Mouse (Mus musculus): ENCODE results near the gene Cdh20. TPM values are rescaled to one million over a fixed set of nuclear protein-coding genes. Genes with fewer than 3 reads are reported as not detected.

Cdh20 gene
- 1.4 and 1.7 TPM in 2 replicates for polyA plus RNA-seq (2016; fragmentation: Nextera tagmentation; extraction: Ambion mirVana)

DNA sequence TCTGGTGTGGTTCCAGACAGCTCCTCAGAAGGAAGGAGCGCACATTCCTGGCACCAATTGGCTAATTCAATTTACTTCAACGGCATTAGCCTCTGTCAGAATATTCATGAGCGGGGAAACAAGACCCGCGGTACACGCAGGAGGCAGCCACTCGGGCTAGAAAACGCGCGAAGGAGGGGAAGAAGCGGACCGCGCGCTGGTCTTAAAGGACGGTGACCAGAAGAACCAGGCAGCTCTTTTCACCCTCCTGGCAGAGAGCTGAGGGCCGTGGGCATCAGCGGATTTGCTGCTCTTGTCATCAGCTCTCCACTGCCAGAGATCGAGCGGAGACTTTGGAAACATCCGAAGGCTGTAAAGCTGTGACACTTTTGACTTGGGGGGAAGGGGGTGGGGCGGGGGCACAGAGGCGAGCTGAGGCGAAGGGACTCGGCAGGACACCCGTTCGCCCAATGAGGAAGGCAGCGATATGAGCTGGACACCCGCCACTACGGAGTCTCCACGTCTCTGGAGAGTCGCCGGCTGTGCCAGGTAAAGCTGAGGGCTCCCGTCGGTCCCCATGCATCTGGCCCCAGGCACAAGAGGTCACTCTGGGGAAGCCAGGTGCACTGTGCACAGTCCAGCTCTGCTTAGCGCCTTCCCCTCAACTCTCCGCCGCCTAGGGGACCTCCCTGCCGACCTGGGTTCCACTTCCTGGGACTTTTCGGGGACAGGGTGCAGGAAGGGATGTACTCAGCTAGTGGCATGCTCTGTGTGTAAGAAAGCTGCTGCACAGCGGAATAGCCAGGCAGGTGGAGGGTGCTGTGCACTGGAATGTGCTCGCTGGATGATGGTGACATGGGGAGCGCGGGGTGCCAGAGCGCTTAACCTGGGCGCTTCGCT is at the start of gene Cdh20:
Gene Cdh20, plus strand, starts transcription at position 159 of the 879 bp plus-strand sequence.
- no peaks in the 10 kb centered on the region for H3K9me3 ChIP-seq (replicated peaks)
- H3K36me3 ChIP-seq, result no peaks in the 10 kb centered on the region
- H3K27ac ChIP-seq (replicated peaks), result peak within 1 kb of the TSS; percentile 78
- under 1% methylated on average over 46 of the region's 46 CpGs for WGBS
- peaks cover 29% of the 10 kb centered on the region for H3K27me3 ChIP-seq (ENCODE audit: low read depth, poor library complexity, severe bottlenecking)
- DNase-seq (ENCODE audit: low spot score), result peak; percentile 60
- H3K4me3 ChIP-seq, result peak within 1 kb of the TSS; percentile 77
- H3K4me1 ChIP-seq, result peaks cover 27% of the 10 kb centered on the region

DNA sequence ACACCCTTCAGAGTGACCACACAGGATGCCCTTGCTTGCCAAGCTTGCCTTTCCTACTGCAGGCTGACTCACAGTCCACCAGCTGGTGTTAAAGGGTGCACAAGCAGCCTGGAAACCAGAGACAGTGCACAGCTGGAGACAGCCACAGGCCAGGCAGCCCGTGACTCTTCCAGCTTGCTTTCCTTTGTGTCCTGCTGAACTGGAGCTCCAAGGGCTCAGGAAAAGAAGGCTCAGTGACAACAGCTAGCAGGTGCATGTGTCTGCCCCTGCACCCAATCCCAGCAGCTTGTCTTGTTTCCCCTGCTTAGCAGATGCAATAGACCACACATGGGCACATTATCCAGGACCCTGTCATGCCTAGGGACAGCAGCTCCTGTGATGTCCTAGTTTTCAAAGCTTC is 21.5 kb upstream of the Cdh20 start:
- no peak overlapping the region for H3K4me3 ChIP-seq
- H3K9me3 ChIP-seq (replicated peaks), result no peaks in the 10 kb centered on the region
- H3K27me3 ChIP-seq (ENCODE audit: low read depth, poor library complexity, severe bottlenecking), result no peaks in the 10 kb centered on the region
- WGBS, result 0% methylated on average over 1 of the region's 1 CpGs
- peaks cover 21% of the 10 kb centered on the region for H3K4me1 ChIP-seq
- DNase-seq (ENCODE audit: low spot score), result peak; percentile 63
- no peaks in the 10 kb centered on the region for H3K36me3 ChIP-seq
- H3K27ac ChIP-seq (replicated peaks), result peak overlapping the region; percentile 71

DNA sequence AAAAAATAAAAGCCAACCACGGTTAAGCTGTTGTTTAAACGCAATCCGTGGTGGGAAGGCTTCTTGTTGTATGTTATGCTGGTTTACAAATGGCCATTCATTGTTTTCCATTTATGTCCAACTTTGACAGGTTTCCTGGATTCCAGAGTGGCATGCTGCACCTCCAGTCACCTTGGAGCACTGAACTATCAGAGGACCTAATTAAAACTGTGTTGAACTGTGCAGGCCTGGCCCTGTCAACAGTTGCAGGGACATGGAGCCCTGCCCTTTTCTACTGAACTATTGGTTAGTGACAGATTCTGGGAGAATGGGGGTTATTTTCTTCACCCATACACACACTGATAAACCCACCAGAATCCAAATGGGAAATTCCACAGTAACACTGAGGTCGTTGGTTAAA is 20.9 kb upstream of the Cdh20 start:
- no peaks in the 10 kb centered on the region for H3K36me3 ChIP-seq
- H3K9me3 ChIP-seq (replicated peaks), result no peaks in the 10 kb centered on the region
- H3K27ac ChIP-seq (replicated peaks), result 0 out of 2 replicates have a peak overlapping the region, but pooled peaks have one; percentile 10
- H3K27me3 ChIP-seq (ENCODE audit: low read depth, poor library complexity, severe bottlenecking), result no peaks in the 10 kb centered on the region
- H3K4me3 ChIP-seq, result no peak overlapping the region
- 58% methylated on average over 4 of the region's 4 CpGs for WGBS
- H3K4me1 ChIP-seq, result peaks cover 21% of the 10 kb centered on the region
- no peak for DNase-seq (ENCODE audit: low spot score)

DNA sequence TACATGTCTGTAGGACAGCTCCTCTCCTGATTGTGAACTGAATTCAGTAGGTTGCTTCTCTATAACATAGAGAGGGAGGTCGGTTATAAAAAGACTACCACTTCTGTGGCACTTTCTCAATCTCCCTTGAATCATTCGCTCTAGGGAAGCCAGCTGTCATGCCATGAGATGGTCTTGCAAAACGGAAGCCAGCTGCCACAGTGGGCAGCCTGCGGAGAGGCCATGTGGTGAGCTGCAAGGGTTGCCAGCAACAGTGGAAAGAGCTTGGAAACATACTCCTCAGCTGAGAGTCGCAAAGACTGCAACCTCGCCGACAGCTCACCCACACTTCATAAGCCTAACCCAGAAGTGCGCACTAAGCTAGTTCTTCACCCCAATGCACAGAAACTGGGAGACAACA is 13.8 kb upstream of the Cdh20 start:
- Histone ChIP-seq H3K4me3 (no peak overlapping the region), H3K27ac (replicated peaks) (no peak overlapping the region), H3K27me3 (ENCODE audit: low read depth, poor library complexity, severe bottlenecking) (no peaks in the 10 kb centered on the region), H3K9me3 (replicated peaks) (no peaks in the 10 kb centered on the region), H3K4me1 (no peaks in the 10 kb centered on the region), H3K36me3 (no peaks in the 10 kb centered on the region)
- 81% methylated on average over 8 of the region's 8 CpGs for WGBS
- no peak for DNase-seq (ENCODE audit: low spot score)

GRCm38 (mm10) chr1:104755896-104756295 is 12.4 kb upstream of the Cdh20 start:
- Histone ChIP-seq H3K4me1 (no peaks in the 10 kb centered on the region), H3K9me3 (replicated peaks) (no peaks in the 10 kb centered on the region), H3K27ac (replicated peaks) (no peak overlapping the region), H3K27me3 (ENCODE audit: low read depth, poor library complexity, severe bottlenecking) (no peaks in the 10 kb centered on the region), H3K4me3 (no peak overlapping the region), H3K36me3 (no peaks in the 10 kb centered on the region)
- DNase-seq (ENCODE audit: low spot score), result no peak
- WGBS, result 40% methylated on average over 4 of the region's 4 CpGs

DNA sequence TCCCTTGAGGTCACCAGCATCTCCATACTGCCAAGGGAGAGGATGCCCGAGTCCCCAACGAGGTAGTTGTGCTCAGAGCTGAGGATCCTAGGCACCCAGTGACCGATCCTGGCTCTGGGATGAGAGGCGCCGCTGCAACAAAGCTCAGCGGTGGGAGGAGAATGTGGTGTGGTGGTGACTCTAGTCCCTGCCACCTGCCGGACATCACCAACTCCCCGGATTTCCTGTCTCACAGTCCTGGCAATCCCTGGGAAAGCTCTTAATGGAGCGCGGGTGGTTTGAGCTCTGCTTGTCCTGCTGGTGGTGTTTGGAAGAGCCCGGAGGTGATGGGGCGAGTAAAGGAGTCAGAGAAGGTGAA is 900 bp downstream of the Cdh20 start:
- peak; percentile 66 for DNase-seq (ENCODE audit: low spot score)
- H3K4me1 ChIP-seq, result peaks cover 27% of the 10 kb centered on the region
- H3K9me3 ChIP-seq (replicated peaks), result no peaks in the 10 kb centered on the region
- WGBS, result 2% methylated on average over 12 of the region's 12 CpGs
- peak overlapping the region; percentile 77 for H3K4me3 ChIP-seq
- peaks cover 29% of the 10 kb centered on the region for H3K27me3 ChIP-seq (ENCODE audit: low read depth, poor library complexity, severe bottlenecking)
- H3K27ac ChIP-seq (replicated peaks), result peak overlapping the region; percentile 78
- H3K36me3 ChIP-seq, result no peaks in the 10 kb centered on the region

DNA sequence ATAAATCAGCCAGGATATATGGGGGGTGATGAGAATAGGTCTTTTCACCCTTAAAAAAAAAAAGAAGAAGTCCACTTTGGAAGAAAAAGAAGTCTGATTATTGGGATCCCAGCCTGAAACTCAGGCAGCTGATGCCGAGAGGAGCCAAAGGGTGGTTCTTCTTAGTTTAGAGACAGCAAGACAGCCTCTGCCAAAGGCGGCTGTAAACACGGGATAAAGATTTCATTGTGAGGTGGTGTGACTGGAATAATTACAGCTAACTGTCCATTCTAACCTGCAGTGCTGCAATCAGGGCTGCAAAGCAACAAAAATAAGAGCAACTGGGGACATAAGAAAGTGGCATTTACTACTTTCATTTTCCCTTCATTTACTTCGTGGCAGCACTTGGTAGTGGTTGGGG is 3.6 kb downstream of the Cdh20 start:
- 77% methylated on average over 4 of the region's 4 CpGs for WGBS
- Histone ChIP-seq H3K4me3 (no peak overlapping the region), H3K9me3 (replicated peaks) (no peaks in the 10 kb centered on the region), H3K27me3 (ENCODE audit: low read depth, poor library complexity, severe bottlenecking) (peaks cover 29% of the 10 kb centered on the region), H3K4me1 (peaks cover 27% of the 10 kb centered on the region), H3K27ac (replicated peaks) (no peak overlapping the region), H3K36me3 (no peaks in the 10 kb centered on the region)
- DNase-seq (ENCODE audit: low spot score), result no peak

GRCm38 (mm10) chr1:104773207-104773606 is 4.9 kb downstream of the Cdh20 start:
- WGBS, result 94% methylated on average over 2 of the region's 2 CpGs
- H3K27me3 ChIP-seq (ENCODE audit: low read depth, poor library complexity, severe bottlenecking), result peaks cover 19% of the 10 kb centered on the region
- H3K27ac ChIP-seq (replicated peaks), result no peak overlapping the region
- H3K4me3 ChIP-seq, result no peak overlapping the region
- no peak for DNase-seq (ENCODE audit: low spot score)
- H3K4me1 ChIP-seq, result peaks cover 22% of the 10 kb centered on the region
- H3K36me3 ChIP-seq, result no peaks in the 10 kb centered on the region
- H3K9me3 ChIP-seq (replicated peaks), result no peaks in the 10 kb centered on the region

DNA sequence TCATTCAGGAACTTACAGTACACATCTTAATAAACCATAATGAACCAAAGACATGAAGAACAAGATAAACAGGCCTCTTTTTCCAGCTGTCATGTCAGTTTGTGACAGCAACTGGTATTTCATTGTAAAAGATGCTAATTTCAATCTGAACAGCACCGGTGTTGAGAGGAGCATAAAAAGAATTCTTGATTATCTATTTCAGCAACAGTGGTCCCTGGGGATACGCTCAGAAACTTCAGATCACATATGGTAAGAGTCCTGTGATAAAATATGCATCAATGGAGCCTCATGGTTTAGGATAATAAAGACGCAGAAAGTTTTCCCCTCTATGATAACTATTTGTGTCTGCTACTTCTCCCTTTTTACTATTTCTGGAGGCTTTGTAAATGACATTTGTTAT is 25.2 kb downstream of the Cdh20 start:
- H3K27ac ChIP-seq (replicated peaks), result no peak overlapping the region
- no peak for DNase-seq (ENCODE audit: low spot score)
- peaks cover 5% of the 10 kb centered on the region; the same call in 1 of the 2 replicates for H3K4me1 ChIP-seq
- no peaks in the 10 kb centered on the region for H3K9me3 ChIP-seq (replicated peaks)
- H3K27me3 ChIP-seq (ENCODE audit: low read depth, poor library complexity, severe bottlenecking), result no peaks in the 10 kb centered on the region
- H3K36me3 ChIP-seq, result no peaks in the 10 kb centered on the region
- WGBS, result 82% methylated on average over 3 of the region's 3 CpGs
- H3K4me3 ChIP-seq, result no peak overlapping the region

DNA sequence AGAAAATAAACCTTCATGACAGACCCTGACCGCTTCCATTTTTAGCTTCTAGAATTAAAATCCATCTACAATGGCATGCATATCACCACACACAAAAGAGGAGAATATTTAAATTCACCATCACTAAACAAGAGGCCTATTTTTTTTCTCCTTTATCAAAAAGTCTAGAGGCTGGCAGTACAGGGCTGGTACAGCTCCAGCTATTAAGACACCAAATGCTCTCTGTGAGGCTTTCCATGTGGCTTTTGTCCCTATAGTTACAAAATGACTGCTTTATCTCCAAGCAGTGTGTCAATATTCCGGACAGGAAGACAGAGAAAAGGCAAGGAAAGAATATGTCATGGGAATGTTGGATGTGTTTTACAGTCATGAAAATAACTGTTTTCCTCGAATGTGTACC is 27.8 kb downstream of the Cdh20 start:
- Histone ChIP-seq H3K4me3 (no peak overlapping the region), H3K27ac (replicated peaks) (no peak overlapping the region), H3K36me3 (no peaks in the 10 kb centered on the region), H3K9me3 (replicated peaks) (no peaks in the 10 kb centered on the region), H3K4me1 (peaks cover 5% of the 10 kb centered on the region; the same call in 1 of the 2 replicates), H3K27me3 (ENCODE audit: low read depth, poor library complexity, severe bottlenecking) (no peaks in the 10 kb centered on the region)
- no peak for DNase-seq (ENCODE audit: low spot score)
- WGBS, result 80% methylated on average over 3 of the region's 3 CpGs

DNA sequence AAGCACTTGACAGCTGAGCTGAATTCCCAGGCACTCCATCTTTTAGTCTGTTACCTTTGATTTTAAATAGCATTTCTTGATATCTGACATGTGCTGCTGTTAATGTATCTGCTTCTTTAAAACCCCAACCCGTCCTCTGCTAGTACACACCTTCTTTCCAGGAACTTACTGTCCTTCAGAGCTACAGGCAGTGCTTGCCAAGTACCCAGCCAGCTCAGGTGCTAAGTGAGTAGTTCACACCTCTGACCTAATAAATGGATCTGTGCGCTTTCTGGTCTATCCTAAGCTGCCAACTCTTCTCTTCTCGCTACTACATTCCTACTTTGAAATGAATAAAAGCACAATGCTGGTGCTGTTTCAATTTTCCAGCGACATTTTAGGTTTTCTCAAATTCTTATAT is 28.8 kb downstream of the Cdh20 start:
- WGBS, result 86% methylated on average over 4 of the region's 4 CpGs
- H3K4me1 ChIP-seq, result no peaks in the 10 kb centered on the region
- no peak for DNase-seq (ENCODE audit: low spot score)
- no peak overlapping the region for H3K27ac ChIP-seq (replicated peaks)
- H3K4me3 ChIP-seq, result no peak overlapping the region
- H3K27me3 ChIP-seq (ENCODE audit: low read depth, poor library complexity, severe bottlenecking), result no peaks in the 10 kb centered on the region
- H3K36me3 ChIP-seq, result no peaks in the 10 kb centered on the region
- H3K9me3 ChIP-seq (replicated peaks), result no peaks in the 10 kb centered on the region

DNA sequence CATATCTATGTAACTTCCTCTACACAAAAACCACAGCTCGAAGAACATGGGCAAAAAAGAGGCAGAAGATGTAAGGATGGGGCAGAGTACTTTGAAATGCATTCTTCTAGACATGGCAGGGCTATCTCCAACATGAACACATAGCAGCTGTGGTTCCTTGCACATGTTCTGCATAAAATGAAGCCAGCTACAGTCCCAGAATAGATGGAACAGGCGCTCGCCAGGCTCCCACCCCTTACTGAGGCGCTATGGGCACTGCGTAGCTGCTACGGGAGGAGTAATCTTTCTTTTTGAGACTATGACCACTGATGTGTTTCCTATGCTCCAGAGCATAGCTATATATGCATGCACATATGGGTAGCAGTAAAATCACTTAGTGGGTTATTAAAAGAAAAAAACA is 36.4 kb downstream of the Cdh20 start:
- DNase-seq (ENCODE audit: low spot score), result no peak
- Histone ChIP-seq H3K4me3 (no peak overlapping the region), H3K9me3 (replicated peaks) (no peaks in the 10 kb centered on the region), H3K36me3 (no peaks in the 10 kb centered on the region), H3K27me3 (ENCODE audit: low read depth, poor library complexity, severe bottlenecking) (no peaks in the 10 kb centered on the region), H3K4me1 (peaks cover 4% of the 10 kb centered on the region), H3K27ac (replicated peaks) (no peak overlapping the region)
- WGBS, result 93% methylated on average over 6 of the region's 6 CpGs

GRCm38 (mm10) chr1:104807214-104807613 is 38.9 kb downstream of the Cdh20 start:
- WGBS, result 93% methylated on average over 2 of the region's 2 CpGs
- Histone ChIP-seq H3K27me3 (ENCODE audit: low read depth, poor library complexity, severe bottlenecking) (no peaks in the 10 kb centered on the region), H3K27ac (replicated peaks) (no peak overlapping the region), H3K4me3 (no peak overlapping the region), H3K9me3 (replicated peaks) (no peaks in the 10 kb centered on the region), H3K36me3 (no peaks in the 10 kb centered on the region), H3K4me1 (peaks cover 4% of the 10 kb centered on the region)
- DNase-seq (ENCODE audit: low spot score), result no peak

Measured in midbrain, embryonic 10.5 days (tissue).